Mouse (Mus musculus): Measurements from ENCODE around the gene Foxc2.
A peak's percentile ranks its signal among the peaks of the same experiment; 100 is the strongest.

Gene Foxc2

DNA sequence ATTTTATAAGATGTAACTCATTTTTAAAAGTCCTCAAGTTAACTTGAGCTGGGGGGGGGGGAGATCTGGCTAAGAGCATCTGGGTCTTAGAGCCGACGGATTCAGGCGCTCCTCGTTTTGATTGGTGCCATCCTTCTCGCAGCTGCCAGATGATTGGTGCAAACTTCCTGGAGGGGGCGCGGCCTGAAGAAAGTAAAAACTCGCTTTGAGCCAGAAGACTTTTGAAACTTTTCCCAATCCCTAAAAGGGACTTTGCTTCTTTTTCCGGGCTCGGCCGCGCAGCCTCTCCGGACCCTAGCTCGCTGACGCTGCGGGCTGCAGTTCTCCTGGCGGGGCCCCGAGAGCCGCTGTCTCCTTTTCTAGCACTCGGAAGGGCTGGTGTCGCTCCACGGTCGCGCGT, at the start of gene Foxc2:
Foxc2 (plus strand) TSS at position 224 of the 400 bp plus-strand sequence.
- DNase-seq (ENCODE audit: low spot score in 2 of 2), result peak; percentile 54 to 72

DNA sequence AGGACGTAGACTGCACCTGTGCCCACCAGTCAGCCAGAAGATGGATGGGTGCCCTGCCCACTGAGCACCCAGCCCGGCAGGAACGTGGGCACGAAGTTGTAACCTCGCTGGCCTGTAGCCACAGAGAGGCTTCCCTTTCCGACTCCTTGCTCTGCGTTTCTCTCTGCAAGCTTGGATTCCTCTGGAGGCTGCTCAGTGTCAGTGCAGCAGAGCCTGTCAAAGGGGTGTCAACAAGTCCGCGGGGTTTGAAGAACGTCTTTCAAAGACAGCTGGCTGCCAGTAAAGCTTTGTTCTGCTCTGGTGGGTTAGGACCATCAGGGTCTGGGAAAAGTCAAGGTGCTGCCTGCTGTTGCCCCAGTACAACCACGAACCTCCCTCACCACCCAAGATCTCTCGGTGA, 44.5 kb upstream of the Foxc2 start:
- DNase-seq (ENCODE audit: low spot score in 2 of 2), result no peak

DNA sequence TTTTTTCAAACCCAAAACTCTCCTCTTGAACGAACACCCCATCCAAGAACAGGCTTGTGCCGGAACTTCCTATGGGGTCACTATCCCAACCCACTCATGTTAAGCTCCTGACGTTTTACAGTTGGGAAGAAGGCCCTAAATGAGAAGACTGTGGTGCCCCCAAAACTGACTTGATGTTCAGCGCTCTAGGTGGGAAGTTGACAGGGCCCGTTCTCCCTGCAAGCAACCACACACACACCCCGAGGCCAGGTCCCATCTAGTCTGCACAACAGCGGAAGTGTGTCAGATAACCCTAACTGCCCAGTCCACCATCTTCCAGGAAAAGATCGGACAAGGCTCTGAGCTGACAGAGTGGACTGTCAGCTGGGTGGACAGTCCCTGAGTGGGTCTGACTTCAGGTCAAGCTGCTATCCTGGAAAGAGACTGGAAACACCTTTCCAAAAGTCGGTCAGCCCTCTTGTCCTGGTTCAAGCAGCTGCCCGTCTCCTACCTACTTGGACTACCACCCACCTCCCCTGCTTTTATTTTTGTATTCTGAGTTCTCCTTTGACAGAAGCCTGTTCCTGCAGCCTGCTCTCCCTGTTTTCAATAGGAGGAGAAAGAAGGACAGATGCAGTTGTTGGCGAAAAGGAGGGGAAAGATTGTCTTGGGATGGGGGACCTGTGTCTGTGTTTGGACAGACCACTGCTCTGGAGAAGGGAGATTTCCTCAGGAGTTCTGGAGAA, 43.4 kb upstream of the Foxc2 start:
- DNase-seq (ENCODE audit: low spot score in 2 of 2), result no peak

DNA sequence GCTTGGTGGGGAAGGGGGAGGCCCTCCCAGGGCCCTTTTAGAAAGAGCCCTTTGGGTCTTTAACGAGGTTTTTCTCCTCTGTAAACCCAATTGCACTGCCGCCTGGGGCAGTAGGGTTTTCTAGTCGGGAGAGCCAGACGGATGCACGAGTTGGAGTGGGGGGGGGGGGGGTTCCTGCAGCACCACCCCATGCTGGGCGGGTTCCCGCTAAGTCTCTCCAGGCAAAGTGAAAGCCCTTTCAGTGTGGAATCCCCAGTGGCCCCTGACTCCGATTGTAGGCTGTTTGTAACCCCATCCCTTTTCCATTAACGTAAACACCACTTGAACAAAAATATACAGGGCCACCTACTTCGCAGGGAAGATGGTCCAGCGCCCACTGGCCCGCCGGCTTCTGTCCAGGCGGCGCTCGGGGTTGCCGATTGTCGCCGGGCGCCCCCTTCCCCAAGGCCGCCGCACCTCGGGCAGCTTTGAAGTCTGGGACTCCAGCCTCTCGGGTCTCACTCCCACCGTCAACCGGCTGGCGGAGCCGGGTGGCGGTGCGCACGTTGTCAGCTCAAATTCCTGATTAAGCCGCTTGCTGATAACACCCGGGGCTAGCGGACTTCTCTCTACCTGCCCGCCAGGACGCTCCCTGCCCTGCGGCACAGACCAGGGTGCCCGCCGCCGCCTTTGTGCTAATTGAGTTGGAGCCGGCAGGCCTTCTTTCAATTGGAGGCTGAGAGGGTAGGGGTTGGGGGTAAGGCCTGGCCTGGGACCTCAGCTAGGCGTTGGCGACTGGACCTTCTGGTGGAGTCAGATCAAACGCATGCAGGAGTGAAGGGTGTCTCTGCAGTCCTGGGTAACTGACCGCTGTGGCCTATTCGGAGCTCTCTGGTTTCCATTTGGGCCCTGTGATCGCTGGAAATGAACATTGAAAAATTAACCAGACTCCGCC, 42.5 kb upstream of the Foxc2 start:
- no peak for DNase-seq (ENCODE audit: low spot score in 2 of 2)

DNA sequence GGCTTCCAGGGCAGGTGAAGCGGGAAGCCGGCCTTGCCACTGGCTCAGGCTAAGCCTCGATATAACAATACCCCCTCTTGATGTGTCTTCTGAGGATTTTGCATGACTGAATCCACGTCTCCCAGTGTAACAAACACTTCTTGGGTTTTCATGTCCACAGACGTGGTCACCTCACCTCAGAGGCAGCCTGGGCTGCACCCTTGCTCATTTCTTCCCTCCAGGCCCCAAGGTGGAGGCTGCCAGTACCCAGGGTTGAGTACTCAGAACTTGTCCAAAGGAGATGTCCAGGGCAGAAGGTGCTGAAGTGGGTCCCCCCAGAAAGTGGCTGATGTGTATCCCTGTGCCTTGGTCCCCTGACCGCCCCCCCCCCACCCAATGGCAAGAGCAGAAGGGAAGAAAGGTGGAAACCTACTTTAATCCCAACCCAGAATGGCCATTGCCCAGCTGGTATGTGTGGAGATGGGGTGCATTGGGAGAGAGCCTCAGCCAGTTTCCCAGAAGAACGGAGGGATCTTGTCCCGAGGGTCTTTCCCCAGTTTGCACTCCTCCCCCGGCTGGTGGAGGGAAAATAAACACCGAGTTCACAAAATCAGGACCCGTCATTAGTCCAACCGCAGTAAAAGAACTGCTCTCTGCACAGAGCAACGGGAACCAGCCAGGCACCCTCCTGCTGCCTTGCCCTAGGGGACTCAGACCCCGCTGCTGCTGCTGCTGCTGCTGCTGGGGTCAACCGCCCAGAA, 41.7 kb upstream of the Foxc2 start:
- no peak for DNase-seq (ENCODE audit: low spot score in 2 of 2)

DNA sequence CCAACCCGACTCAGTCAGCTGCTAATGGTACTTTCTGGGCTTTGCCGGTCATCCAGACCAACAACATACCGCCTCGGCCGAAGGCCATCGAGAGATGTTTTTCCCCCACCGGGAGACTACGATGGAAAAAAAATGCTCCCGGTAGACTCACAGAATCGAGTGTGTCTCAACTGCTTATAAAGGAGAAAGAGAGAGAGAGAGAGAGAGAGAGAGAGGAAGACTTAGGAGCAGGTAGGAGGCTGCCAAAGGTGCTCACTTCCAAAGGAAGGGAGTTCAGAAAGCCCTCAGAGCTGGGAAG, 41.2 kb upstream of the Foxc2 start:
- DNase-seq (ENCODE audit: low spot score in 2 of 2), result no peak

DNA sequence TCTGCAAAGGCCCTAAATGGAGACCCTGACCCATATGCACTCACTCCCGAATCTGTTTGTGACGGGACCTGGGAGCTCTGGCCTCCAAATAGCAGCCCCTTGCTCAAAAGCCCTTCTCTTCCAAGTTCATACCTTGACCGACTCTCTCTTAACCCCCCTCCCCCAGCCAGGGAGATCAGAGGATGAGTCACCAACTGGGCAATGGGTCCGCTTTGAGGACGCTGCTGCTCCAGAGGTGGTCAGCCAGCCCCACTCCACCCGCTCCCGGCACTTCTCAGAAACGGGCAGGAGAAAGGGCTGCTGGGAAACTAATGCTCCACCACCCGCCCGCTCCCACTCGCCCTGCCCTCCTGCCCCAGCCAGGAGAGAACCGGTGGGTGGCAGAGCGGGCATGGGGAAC, 40.0 kb upstream of the Foxc2 start:
- no peak for DNase-seq (ENCODE audit: low spot score in 2 of 2)

DNA sequence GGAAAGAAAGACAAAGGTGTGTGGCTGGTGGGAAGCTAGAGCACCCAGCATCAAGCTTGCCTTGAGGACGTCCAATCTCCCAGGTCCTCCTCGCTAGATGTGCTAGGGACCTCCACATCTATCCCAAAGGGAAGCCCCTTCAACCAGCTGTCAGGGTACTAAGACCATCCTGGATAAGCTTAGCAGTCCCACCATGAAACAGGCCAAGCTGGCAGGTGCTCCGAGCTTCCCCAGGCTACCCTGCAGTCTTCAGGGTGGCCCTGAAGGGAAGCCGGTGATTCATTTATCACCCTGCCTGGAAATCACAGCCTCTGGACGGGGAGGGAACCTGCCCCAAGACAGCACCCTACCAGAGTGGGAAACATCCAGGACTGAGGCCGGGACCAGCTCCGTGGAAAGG, 39.4 kb upstream of the Foxc2 start:
- no peak for DNase-seq (ENCODE audit: low spot score in 2 of 2)

DNA sequence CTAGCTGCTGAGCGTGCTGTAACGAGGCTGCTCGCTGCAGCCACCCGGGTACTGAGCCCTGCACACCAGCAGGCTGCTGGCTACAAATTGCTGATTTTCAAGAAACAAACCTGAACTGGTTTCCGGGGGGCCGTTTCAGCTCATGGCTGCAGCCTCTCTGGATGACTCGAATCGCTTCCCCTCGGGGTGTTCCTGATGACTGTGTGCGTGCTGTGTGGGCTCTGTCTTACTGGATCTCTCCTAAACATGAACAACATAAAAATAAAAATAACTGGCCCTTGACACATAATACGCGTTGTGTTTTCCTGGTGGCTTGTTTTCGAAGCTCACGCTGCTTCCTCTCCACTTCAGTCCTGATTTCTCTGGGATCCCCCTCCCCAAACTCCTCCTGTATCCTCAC, 37.2 kb upstream of the Foxc2 start:
- DNase-seq (ENCODE audit: low spot score in 2 of 2), result no peak

DNA sequence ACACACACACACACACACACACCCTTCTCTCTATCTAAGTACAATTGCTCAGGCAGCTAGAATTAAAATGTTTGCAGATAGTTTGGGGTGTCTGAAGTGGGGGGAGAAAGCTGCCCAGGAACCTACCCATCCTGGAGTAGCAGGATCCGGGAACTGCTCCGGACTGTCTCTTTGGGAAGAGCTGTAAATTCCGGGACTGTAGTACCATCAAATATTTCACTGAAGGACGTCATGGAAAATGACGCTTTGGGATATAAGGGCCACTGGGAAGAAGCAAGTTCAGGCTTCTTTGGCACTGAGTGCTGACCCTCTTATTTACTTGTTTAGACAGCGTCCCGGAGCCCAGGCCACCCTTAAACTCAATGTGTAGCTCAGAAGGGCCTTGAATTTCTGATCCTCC, 36.8 kb upstream of the Foxc2 start:
- DNase-seq (ENCODE audit: low spot score in 2 of 2), result no peak

DNA sequence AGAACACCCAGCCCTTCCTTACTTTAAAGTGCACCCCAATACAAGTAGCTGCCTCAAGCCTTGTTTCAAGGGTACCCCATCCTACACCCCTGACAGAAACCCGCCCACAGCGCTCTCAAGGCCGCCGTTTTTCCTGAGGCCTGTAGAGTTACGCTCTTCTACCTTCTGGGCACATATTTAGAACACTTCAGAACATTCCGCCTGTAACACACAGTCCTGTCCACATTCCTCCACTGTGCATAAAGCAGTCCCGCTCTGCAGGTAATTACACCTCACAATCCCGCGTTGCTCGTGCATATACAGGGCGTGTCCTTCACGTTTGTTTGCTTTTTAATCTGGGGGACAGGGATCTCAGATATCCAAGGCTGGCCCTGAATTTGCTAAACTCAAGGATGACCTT, 36.0 kb upstream of the Foxc2 start:
- DNase-seq (ENCODE audit: low spot score in 2 of 2), result no peak

DNA sequence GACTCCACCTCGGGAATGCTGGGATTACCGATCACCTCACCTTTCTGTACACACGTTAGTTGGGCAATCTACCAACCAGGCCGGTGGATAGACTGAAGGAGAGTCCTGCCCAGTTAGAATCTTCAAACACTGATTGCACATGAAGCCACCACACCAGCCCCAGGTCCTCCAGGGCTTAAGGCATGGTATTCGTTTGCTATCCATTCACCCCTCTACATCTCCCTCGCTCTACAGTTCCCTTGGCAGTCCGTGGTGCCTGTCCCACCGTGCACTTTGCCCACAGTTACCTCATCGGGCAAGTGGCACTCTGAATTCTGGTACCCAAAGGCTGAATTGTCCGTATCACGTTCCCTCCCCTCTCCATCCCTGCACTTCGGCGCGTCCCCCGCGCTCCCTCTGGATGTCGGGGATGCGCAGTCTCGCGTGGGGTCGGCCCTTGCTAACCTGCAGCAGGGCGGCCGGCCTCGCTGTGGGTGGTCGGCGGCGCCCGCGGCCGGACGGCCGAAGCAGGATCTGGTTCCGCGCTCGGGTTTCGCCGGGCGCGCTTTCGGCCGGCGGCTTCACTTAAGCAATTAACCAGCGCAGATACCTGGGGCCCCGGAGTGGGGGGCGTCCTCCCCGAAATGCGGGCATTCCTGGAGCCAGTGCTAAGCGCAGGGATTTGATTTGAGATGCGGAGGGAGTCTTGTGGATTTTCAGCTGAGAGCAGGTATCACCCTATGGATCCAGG, 35.4 kb upstream of the Foxc2 start:
- DNase-seq (ENCODE audit: low spot score in 2 of 2), result no peak

DNA sequence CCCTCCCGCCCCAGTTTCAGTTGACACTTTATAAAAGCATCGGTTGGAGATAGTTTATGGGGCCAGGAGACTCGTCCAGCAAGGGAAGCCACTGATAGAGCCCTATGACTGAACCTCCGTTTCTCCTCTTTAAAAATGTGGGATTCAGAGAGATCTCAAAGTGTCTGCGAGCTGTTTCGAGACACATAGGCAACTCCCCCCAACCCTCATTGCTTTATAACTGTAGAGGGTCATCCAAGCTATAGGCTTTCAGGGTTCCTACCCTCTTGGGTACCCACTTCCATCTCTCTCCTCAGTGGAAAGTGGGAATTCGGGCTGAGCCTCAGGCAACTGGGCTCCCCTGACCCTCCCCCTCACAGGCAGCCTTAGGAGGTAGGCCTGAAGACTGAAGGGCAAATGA, 34.6 kb upstream of the Foxc2 start:
- DNase-seq (ENCODE audit: low spot score in 2 of 2), result no peak

DNA sequence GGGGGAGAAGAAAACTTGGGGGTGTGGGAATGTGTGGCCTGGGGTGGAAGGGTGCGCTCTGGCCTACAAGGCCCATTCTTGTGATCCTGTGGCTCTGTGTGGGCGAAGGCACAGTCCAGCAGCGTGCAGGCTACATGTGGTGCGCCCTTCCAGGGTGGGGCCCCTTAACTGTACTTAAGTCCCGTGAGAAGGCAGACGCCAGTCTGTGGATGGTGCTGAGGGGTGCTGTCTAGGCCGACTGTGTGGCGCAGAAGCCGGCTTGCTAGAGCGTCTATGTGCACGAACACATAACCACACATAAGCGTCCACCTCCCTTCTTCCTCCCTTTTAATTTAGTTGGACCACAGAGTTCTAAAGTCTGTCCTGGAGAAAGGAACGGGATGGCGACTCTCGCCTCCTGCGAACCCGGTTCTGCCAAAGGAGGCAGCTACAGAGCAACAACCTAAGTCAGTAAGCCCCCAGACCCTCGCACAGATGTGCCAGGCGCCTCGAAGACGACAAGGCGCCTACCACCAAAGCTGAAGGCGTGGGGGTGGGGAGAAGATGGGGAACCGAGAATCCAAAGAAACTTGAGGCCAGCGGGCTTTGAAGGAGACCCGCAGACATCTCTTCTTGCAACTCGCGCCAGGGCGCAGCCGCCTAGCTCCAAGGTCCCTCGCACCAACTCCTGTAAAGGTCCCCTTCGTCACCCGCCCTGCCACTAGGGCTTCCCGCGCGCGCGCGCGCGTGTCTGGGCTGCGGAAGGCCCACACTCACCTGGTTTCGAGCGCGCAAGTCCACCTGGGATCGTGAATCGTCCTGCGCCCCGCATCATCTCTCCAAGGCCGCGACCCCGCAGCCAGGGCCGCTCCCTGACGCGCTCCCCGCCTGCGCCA, 33.5 kb upstream of the Foxc2 start:
- DNase-seq (ENCODE audit: low spot score in 2 of 2), result no peak

DNA sequence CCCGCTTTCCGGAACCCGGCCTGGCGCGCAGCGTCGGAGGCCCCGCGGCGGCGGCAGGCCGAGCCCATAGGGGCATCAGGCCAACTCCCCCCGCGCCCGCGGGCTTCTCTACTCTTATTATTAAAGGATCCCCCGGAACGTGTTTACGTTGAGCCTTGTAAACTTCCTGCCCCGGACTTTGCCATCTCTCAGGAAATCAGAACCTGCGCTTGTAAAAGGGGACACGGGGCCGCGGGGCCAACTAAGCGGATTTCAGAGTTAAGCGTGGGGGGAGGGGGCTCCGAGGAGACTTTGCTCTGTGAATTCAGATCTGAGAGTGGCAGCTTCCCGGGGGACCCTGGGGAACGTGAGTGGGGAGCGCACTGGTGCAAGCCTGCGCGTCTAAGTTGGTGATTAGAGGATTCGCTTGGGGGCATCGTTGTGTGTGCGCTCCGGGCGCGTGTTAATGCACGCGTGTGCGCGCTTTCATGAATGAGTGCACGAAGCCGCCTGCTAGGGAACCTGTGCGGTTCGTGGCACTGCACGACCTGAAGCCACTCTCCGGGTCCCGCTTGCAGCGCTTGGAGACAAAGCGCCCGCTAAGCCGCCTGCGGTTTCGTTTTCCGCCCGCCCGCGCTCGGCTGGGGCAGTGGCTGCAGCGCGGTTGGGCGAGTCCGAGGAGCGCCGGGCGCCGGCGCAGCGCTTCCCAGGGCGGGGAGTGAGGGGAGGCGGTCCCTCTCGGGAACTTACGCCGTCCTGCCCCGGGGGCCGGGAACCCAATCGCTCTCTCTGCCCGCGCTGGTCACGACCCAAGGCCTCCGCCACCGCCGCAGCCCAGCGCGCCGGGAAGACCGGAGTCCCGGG, 32.7 kb upstream of the Foxc2 start:
- DNase-seq (ENCODE audit: low spot score in 2 of 2), result no peak

DNA sequence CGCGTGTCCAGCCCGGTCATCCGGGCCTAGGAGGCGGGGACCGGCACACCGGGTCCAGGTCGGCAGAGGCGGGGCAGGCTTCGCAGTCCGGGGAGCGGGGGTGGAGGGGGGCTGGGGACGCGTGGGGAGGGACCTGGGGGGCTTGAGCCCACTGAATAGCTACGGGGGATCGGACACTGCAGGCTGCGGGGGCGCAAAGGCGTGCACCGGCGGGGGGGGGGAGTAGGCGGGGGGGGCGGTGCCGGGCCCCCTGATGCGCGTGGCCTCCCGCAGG, 32.1 kb upstream of the Foxc2 start:
- DNase-seq (ENCODE audit: low spot score in 2 of 2), result no peak

DNA sequence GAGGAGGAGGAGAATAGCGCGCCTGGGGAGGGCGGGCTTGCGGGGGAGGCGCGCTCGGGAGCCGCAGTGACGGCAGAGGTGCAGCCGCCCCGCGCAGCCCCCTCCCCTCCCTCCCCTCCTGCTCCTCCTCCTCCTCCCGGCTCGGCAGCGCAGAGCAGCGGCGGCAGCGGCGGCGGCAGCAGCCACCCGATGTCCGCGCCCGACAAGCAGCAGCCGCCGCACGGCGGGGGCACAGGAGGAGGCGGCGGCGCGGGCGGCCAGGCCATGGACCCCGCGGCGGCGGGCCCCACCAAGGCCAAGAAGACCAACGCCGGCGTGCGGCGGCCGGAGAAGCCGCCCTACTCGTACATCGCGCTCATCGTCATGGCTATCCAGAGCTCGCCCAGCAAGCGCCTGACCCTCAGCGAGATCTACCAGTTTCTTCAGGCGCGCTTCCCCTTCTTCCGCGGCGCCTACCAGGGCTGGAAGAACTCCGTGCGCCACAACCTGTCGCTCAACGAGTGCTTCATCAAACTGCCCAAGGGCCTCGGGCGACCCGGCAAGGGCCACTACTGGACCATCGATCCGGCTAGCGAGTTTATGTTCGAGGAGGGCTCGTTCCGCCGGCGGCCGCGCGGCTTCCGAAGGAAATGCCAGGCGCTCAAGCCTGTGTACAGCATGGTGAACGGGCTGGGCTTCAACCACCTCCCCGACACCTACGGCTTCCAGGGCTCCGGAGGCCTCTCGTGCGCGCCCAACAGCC, 31.6 kb upstream of the Foxc2 start, which contains the start of gene Foxf1:
Foxf1 (plus strand) TSS at position 177 of the 742 bp plus-strand sequence.
- no peak for DNase-seq (ENCODE audit: low spot score in 2 of 2)

DNA sequence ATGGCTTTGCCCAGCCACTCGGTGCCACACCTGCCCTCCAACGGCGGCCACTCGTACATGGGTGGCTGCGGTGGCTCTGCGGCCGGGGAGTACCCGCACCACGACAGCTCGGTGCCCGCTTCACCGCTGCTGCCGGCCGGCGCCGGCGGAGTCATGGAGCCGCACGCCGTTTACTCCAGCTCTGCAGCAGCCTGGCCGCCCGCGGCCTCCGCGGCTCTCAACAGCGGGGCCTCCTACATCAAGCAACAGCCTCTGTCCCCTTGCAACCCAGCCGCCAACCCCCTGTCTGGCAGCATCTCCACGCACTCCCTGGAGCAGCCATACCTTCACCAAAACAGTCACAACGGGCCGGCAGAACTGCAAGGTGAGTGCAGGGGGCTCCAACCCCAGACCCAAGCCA, 31.0 kb upstream of the Foxc2 start:
- DNase-seq (ENCODE audit: low spot score in 2 of 2), result no peak

DNA sequence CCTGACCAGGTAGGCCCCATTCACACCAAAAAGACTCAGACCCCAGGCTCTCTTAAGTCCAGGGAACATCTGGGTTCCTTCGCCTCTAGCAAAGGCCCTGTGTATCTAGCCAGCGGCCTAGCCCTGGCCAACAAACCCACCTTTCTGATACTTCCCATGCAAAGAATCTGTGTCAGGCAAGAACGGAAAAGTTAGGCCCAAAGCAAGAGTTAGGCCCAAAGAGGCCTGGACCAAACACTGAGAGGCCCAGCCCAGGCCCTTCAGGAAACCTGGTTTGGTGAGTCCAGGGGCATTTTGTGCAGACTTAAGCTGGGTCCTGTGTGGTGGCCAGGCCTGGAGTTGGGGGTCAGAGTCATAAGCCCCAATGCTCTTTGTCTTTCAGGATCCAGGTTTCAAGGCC, 30.4 kb upstream of the Foxc2 start:
- DNase-seq (ENCODE audit: low spot score in 2 of 2), result no peak
